Mouse (Mus musculus): Measurements from ENCODE around the gene Styx. TPM values are rescaled to one million over a fixed set of nuclear protein-coding genes. Genes with fewer than 3 reads are reported as not detected.
A peak's percentile ranks its signal among the peaks of the same experiment; 100 is the strongest.

Gene Styx
- polyA plus RNA-seq, 1 experiment from 2014 or later: 64.0 TPM

GRCm38 (mm10) chr14:45318426-45319236 lies 32.3 kb upstream of the Styx start, which contains the start of gene Ero1l:
Gene Ero1l (minus strand): TSS chr14:45318771.
- 2% methylated on average over 59 of the region's 74 CpGs for WGBS
- Histone ChIP-seq H3K9ac (ENCODE audit: low read depth, low read length) (peak within 1 kb of the TSS; percentile 95), H3K9me3 (replicated peaks; ENCODE audit: control insufficient read depth, low read length, poor library complexity, severe bottlenecking) (no peaks in the 10 kb centered on the region), H3K36me3 (ENCODE audit: control insufficient read depth, insufficient read depth, low read length) (no peaks in the 10 kb centered on the region), H3K4me3 (ENCODE audit: low read depth, low read length) (peak within 1 kb of the TSS; percentile 56), H3K4me2 (ENCODE audit: low read length) (peak within 1 kb of the TSS; percentile 80), H3K27me3 (ENCODE audit: control insufficient read depth, insufficient read depth, low read depth, low read length) (no peaks in the 10 kb centered on the region), H3K4me1 (ENCODE audit: control insufficient read depth, insufficient read depth, low read length) (peaks cover 19% of the 10 kb centered on the region), H3K27ac (ENCODE audit: low read length) (peak within 1 kb of the TSS; percentile 98)
- ATAC-seq: peak; percentile 98

GRCm38 (mm10) chr14:45319237-45319610 lies 31.7 kb upstream of the Styx start:
- peak overlapping the region; percentile 98 for H3K27ac ChIP-seq (ENCODE audit: low read length)
- peak overlapping the region; percentile 80; the same call in 1 of the 2 replicates for H3K4me2 ChIP-seq (ENCODE audit: low read length)
- WGBS: 61% methylated on average over 3 of the region's 3 CpGs
- no peaks in the 10 kb centered on the region for H3K36me3 ChIP-seq (ENCODE audit: control insufficient read depth, insufficient read depth, low read length)
- no peaks in the 10 kb centered on the region for H3K27me3 ChIP-seq (ENCODE audit: control insufficient read depth, insufficient read depth, low read depth, low read length)
- H3K9ac ChIP-seq (ENCODE audit: low read depth, low read length): 0 out of 2 replicates have a peak overlapping the region, but pooled peaks have one; percentile 6
- ATAC-seq: no peak
- peaks cover 19% of the 10 kb centered on the region for H3K4me1 ChIP-seq (ENCODE audit: control insufficient read depth, insufficient read depth, low read length)
- H3K4me3 ChIP-seq (ENCODE audit: low read depth, low read length): peak overlapping the region; percentile 56; the same call in 1 of the 2 replicates
- H3K9me3 ChIP-seq (replicated peaks; ENCODE audit: control insufficient read depth, low read length, poor library complexity, severe bottlenecking): no peaks in the 10 kb centered on the region

- no peak for ATAC-seq
- H3K36me3 ChIP-seq (ENCODE audit: control insufficient read depth, insufficient read depth, low read length): no peaks in the 10 kb centered on the region
- H3K9ac ChIP-seq (ENCODE audit: low read depth, low read length): no peak overlapping the region
- no peaks in the 10 kb centered on the region for H3K27me3 ChIP-seq (ENCODE audit: control insufficient read depth, insufficient read depth, low read depth, low read length)
- H3K9me3 ChIP-seq (replicated peaks; ENCODE audit: control insufficient read depth, low read length, poor library complexity, severe bottlenecking): no peaks in the 10 kb centered on the region
- peaks cover 19% of the 10 kb centered on the region for H3K4me1 ChIP-seq (ENCODE audit: control insufficient read depth, insufficient read depth, low read length)
- no peak overlapping the region for H3K4me3 ChIP-seq (ENCODE audit: low read depth, low read length)
- no peak overlapping the region for H3K27ac ChIP-seq (ENCODE audit: low read length)
- 85% methylated on average over 4 of the region's 4 CpGs for WGBS
- no peak overlapping the region for H3K4me2 ChIP-seq (ENCODE audit: low read length)
These were observed 30.8 kb upstream of the Styx start for GRCm38 (mm10) chr14:45320111-45320510.

- no peaks in the 10 kb centered on the region for H3K9me3 ChIP-seq (replicated peaks; ENCODE audit: control insufficient read depth, low read length, poor library complexity, severe bottlenecking)
- H3K27me3 ChIP-seq (ENCODE audit: control insufficient read depth, insufficient read depth, low read depth, low read length): no peaks in the 10 kb centered on the region
- no peak overlapping the region for H3K27ac ChIP-seq (ENCODE audit: low read length)
- no peak overlapping the region for H3K9ac ChIP-seq (ENCODE audit: low read depth, low read length)
- H3K4me3 ChIP-seq (ENCODE audit: low read depth, low read length): no peak overlapping the region
- ATAC-seq: no peak
- peaks cover 9% of the 10 kb centered on the region for H3K4me1 ChIP-seq (ENCODE audit: control insufficient read depth, insufficient read depth, low read length)
- 91% methylated on average over 3 of the region's 3 CpGs for WGBS
- H3K36me3 ChIP-seq (ENCODE audit: control insufficient read depth, insufficient read depth, low read length): no peaks in the 10 kb centered on the region
- H3K4me2 ChIP-seq (ENCODE audit: low read length): no peak overlapping the region
These were observed 29.8 kb upstream of the Styx start for GRCm38 (mm10) chr14:45321067-45321466.

- no peak overlapping the region for H3K4me2 ChIP-seq (ENCODE audit: low read length)
- no peak overlapping the region for H3K27ac ChIP-seq (ENCODE audit: low read length)
- H3K27me3 ChIP-seq (ENCODE audit: control insufficient read depth, insufficient read depth, low read depth, low read length): no peaks in the 10 kb centered on the region
- peaks cover 5% of the 10 kb centered on the region for H3K4me1 ChIP-seq (ENCODE audit: control insufficient read depth, insufficient read depth, low read length)
- H3K36me3 ChIP-seq (ENCODE audit: control insufficient read depth, insufficient read depth, low read length): no peaks in the 10 kb centered on the region
- H3K9me3 ChIP-seq (replicated peaks; ENCODE audit: control insufficient read depth, low read length, poor library complexity, severe bottlenecking): no peaks in the 10 kb centered on the region
- WGBS: 81% methylated on average over 5 of the region's 5 CpGs
- no peak overlapping the region for H3K9ac ChIP-seq (ENCODE audit: low read depth, low read length)
- no peak for ATAC-seq
- no peak overlapping the region for H3K4me3 ChIP-seq (ENCODE audit: low read depth, low read length)
These were observed 29.3 kb upstream of the Styx start for GRCm38 (mm10) chr14:45321622-45322021.

GRCm38 (mm10) chr14:45322450-45322849 lies 28.4 kb upstream of the Styx start:
- no peak overlapping the region for H3K27ac ChIP-seq (ENCODE audit: low read length)
- no peaks in the 10 kb centered on the region for H3K27me3 ChIP-seq (ENCODE audit: control insufficient read depth, insufficient read depth, low read depth, low read length)
- H3K9ac ChIP-seq (ENCODE audit: low read depth, low read length): no peak overlapping the region
- no peak for ATAC-seq
- WGBS: 92% methylated on average over 2 of the region's 2 CpGs
- H3K4me2 ChIP-seq (ENCODE audit: low read length): no peak overlapping the region
- H3K9me3 ChIP-seq (replicated peaks; ENCODE audit: control insufficient read depth, low read length, poor library complexity, severe bottlenecking): no peaks in the 10 kb centered on the region
- H3K4me3 ChIP-seq (ENCODE audit: low read depth, low read length): no peak overlapping the region
- H3K4me1 ChIP-seq (ENCODE audit: control insufficient read depth, insufficient read depth, low read length): no peaks in the 10 kb centered on the region; the same call in 1 of the 2 replicates
- H3K36me3 ChIP-seq (ENCODE audit: control insufficient read depth, insufficient read depth, low read length): no peaks in the 10 kb centered on the region

GRCm38 (mm10) chr14:45323320-45323719 lies 27.6 kb upstream of the Styx start:
- Histone ChIP-seq H3K9me3 (replicated peaks; ENCODE audit: control insufficient read depth, low read length, poor library complexity, severe bottlenecking) (no peaks in the 10 kb centered on the region), H3K4me2 (ENCODE audit: low read length) (no peak overlapping the region), H3K4me1 (ENCODE audit: control insufficient read depth, insufficient read depth, low read length) (no peaks in the 10 kb centered on the region; the same call in 1 of the 2 replicates), H3K9ac (ENCODE audit: low read depth, low read length) (no peak overlapping the region), H3K4me3 (ENCODE audit: low read depth, low read length) (no peak overlapping the region), H3K36me3 (ENCODE audit: control insufficient read depth, insufficient read depth, low read length) (no peaks in the 10 kb centered on the region), H3K27ac (ENCODE audit: low read length) (no peak overlapping the region), H3K27me3 (ENCODE audit: control insufficient read depth, insufficient read depth, low read depth, low read length) (no peaks in the 10 kb centered on the region)
- no peak for ATAC-seq
- WGBS: 91% methylated on average over 3 of the region's 3 CpGs

- H3K27me3 ChIP-seq (ENCODE audit: control insufficient read depth, insufficient read depth, low read depth, low read length): no peaks in the 10 kb centered on the region
- no peak overlapping the region for H3K9ac ChIP-seq (ENCODE audit: low read depth, low read length)
- no peak overlapping the region for H3K27ac ChIP-seq (ENCODE audit: low read length)
- no peak overlapping the region for H3K4me2 ChIP-seq (ENCODE audit: low read length)
- H3K4me3 ChIP-seq (ENCODE audit: low read depth, low read length): no peak overlapping the region
- H3K4me1 ChIP-seq (ENCODE audit: control insufficient read depth, insufficient read depth, low read length): no peaks in the 10 kb centered on the region
- H3K36me3 ChIP-seq (ENCODE audit: control insufficient read depth, insufficient read depth, low read length): no peaks in the 10 kb centered on the region
- ATAC-seq: no peak
- no peaks in the 10 kb centered on the region for H3K9me3 ChIP-seq (replicated peaks; ENCODE audit: control insufficient read depth, low read length, poor library complexity, severe bottlenecking)
These were observed 25.4 kb upstream of the Styx start for GRCm38 (mm10) chr14:45325471-45325870.

GRCm38 (mm10) chr14:45328072-45328713 lies 22.7 kb upstream of the Styx start:
- no peak for ATAC-seq
- H3K9ac ChIP-seq (ENCODE audit: low read depth, low read length): no peak overlapping the region
- H3K4me3 ChIP-seq (ENCODE audit: low read depth, low read length): no peak overlapping the region
- WGBS: 88% methylated on average over 4 of the region's 4 CpGs
- H3K4me1 ChIP-seq (ENCODE audit: control insufficient read depth, insufficient read depth, low read length): peaks cover 9% of the 10 kb centered on the region
- peaks cover 9% of the 10 kb centered on the region for H3K36me3 ChIP-seq (ENCODE audit: control insufficient read depth, insufficient read depth, low read length)
- no peak overlapping the region for H3K4me2 ChIP-seq (ENCODE audit: low read length)
- H3K27me3 ChIP-seq (ENCODE audit: control insufficient read depth, insufficient read depth, low read depth, low read length): no peaks in the 10 kb centered on the region
- no peak overlapping the region for H3K27ac ChIP-seq (ENCODE audit: low read length)
- no peaks in the 10 kb centered on the region for H3K9me3 ChIP-seq (replicated peaks; ENCODE audit: control insufficient read depth, low read length, poor library complexity, severe bottlenecking)

Measured in midbrain, embryonic 16.5 days (tissue).